Mouse (Mus musculus): ENCODE results near the gene Tnfsf13b.

The Tnfsf13b gene

GRCm38 (mm10) chr8:10006156-10006985, at the start of gene Tnfsf13b:
Tnfsf13b (plus strand) TSS chr8:10006467.
- DNase-seq (ENCODE audit: low spot score) = no peak

GRCm38 (mm10) chr8:9958338-9958737, 47.9 kb upstream of the Tnfsf13b start:
- DNase-seq (ENCODE audit: low spot score) = no peak

- DNase-seq (ENCODE audit: low spot score) = no peak
These were observed 46.3 kb upstream of the Tnfsf13b start for GRCm38 (mm10) chr8:9959919-9960318.

GRCm38 (mm10) chr8:9971866-9972265, 34.4 kb upstream of the Tnfsf13b start:
- DNase-seq (ENCODE audit: low spot score) = no peak

GRCm38 (mm10) chr8:9975276-9975675, 31.0 kb upstream of the Tnfsf13b start:
- DNase-seq (ENCODE audit: low spot score) = no peak

- DNase-seq (ENCODE audit: low spot score) = peak; percentile 98
These were observed 30.2 kb upstream of the Tnfsf13b start for GRCm38 (mm10) chr8:9975898-9976611.

- DNase-seq (ENCODE audit: low spot score) = peak; percentile 18
These were observed 29.3 kb upstream of the Tnfsf13b start for GRCm38 (mm10) chr8:9977016-9977415.

- peak; percentile 97 for DNase-seq (ENCODE audit: low spot score)
These were observed 28.5 kb upstream of the Tnfsf13b start, which contains the start of the genes Lig4 and Abhd13 for GRCm38 (mm10) chr8:9977573-9978314. Lig4 (minus strand) TSS chr8:9977686. Abhd13 (plus strand) TSS chr8:9977707.

- DNase-seq (ENCODE audit: low spot score) = no peak
These were observed 27.6 kb upstream of the Tnfsf13b start for GRCm38 (mm10) chr8:9978475-9979230.

- DNase-seq (ENCODE audit: low spot score) = no peak
These were observed 26.5 kb upstream of the Tnfsf13b start for GRCm38 (mm10) chr8:9979746-9980145.

GRCm38 (mm10) chr8:9980188-9980587, 26.1 kb upstream of the Tnfsf13b start:
- DNase-seq (ENCODE audit: low spot score) = no peak

GRCm38 (mm10) chr8:10004115-10004514, 2.2 kb upstream of the Tnfsf13b start:
- DNase-seq (ENCODE audit: low spot score) = no peak

- peak; percentile 69 for DNase-seq (ENCODE audit: low spot score)
These were observed 856 bp downstream of the Tnfsf13b start for GRCm38 (mm10) chr8:10006986-10007659.

GRCm38 (mm10) chr8:10007660-10008028, 1.4 kb downstream of the Tnfsf13b start:
- no peak for DNase-seq (ENCODE audit: low spot score)

- DNase-seq (ENCODE audit: low spot score) = no peak
These were observed 10.0 kb downstream of the Tnfsf13b start for GRCm38 (mm10) chr8:10016252-10016651.

GRCm38 (mm10) chr8:10017231-10017630, 11.0 kb downstream of the Tnfsf13b start:
- DNase-seq (ENCODE audit: low spot score) = no peak

- DNase-seq (ENCODE audit: low spot score) = no peak
These were observed 24.2 kb downstream of the Tnfsf13b start for GRCm38 (mm10) chr8:10030320-10031060.

- no peak for DNase-seq (ENCODE audit: low spot score)
These were observed 24.9 kb downstream of the Tnfsf13b start for GRCm38 (mm10) chr8:10031177-10031576.

GRCm38 (mm10) chr8:10040866-10041265, 34.6 kb downstream of the Tnfsf13b start:
- DNase-seq (ENCODE audit: low spot score) = no peak

GRCm38 (mm10) chr8:10043842-10044510, 37.7 kb downstream of the Tnfsf13b start:
- DNase-seq (ENCODE audit: low spot score) = peak; percentile 59

All from embryo, embryonic 10.5 days (tissue).